Mouse (Mus musculus): ENCODE measurements around the gene Trpm5.

DNA sequence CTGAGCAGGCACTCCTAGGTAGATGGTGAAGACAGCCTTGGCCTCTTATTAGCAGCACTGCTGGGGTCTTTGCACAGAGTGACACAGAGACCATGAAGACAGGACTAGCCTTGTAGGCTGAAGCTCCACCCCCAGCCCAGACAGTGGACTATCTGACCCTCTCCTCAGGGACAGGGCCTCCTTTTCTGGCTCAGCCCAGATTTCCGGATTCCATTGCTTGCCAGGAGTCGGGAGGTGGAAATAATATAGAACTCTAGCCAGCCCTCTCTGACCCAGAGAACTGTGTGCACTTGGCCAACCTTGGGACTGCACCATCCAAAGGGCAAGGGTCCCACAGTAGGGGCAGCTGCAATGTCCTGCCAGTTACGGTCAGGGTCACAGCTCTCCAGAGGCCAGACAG is 52.4 kb downstream of the Trpm5 start:
- TF ChIP-seq CTCF (IDR thresholded peaks at IDR 0.05; ENCODE audit: low read depth) (no peak), EP300 (IDR thresholded peaks at IDR 0.05; ENCODE audit: low read depth) (no peak)

Measured in liver, postnatal 0 days (tissue).